Mouse (Mus musculus): Measurements from ENCODE around the gene Kcnh6. TPM values are rescaled to one million over a fixed set of nuclear protein-coding genes. Genes with fewer than 3 reads are reported as not detected.

Gene Kcnh6
- total and polyA plus RNA-seq, 2 experiments, result not detected

DNA sequence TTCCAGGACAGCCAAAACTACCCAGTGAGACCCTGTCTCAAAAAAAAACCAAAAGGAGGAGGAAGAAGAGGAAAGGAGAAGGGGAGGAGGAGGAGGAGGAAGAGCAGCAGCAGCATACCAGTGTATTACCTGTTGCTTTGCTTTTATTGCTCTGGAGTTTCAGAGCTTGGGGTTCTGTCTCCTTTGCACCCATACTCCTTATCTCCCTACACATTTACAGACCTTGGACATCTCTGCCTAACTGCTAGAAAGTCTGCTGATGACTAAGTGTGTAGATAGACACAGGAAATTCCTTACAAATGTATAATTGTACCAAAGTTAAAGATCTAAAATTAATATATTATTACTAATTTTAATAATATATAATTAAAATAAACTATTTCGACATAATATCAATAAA lies 37.3 kb downstream of the Kcnh6 start:
- Histone ChIP-seq H3K36me3 (ENCODE audit: control insufficient read depth, insufficient read depth, low read length) (0 out of 2 replicates have a peak, but pooled peaks cover 7% of the 10 kb centered on the region), H3K4me3 (ENCODE audit: insufficient read depth, low read depth, low read length) (no peak overlapping the region), H3K27me3 (ENCODE audit: control insufficient read depth, insufficient read depth, low read length) (no peaks in the 10 kb centered on the region), H3K9ac (ENCODE audit: low read depth, low read length) (no peak overlapping the region), H3K4me1 (ENCODE audit: control insufficient read depth, insufficient read depth, low read length) (peaks cover 13% of the 10 kb centered on the region), H3K79me2 (ENCODE audit: control insufficient read depth, insufficient read depth, low read length) (peaks cover 15% of the 10 kb centered on the region; the same call in 1 of the 2 replicates), H3K27ac (replicated peaks; ENCODE audit: insufficient read depth, low read depth, low read length) (no peak overlapping the region)
- TF ChIP-seq POLR2A (IDR thresholded peaks at IDR 0.05; ENCODE audit: extremely low read depth, insufficient read depth, low read length), result no peak
- TF ChIP-seq CTCF (IDR thresholded peaks at IDR 0.05; ENCODE audit: low read depth, low read length), result no peak
- no peak for DNase-seq (ENCODE audit: extremely low read depth, low read depth, low spot score)
- WGBS, result 93% methylated on average over 1 of the region's 1 CpGs

DNA sequence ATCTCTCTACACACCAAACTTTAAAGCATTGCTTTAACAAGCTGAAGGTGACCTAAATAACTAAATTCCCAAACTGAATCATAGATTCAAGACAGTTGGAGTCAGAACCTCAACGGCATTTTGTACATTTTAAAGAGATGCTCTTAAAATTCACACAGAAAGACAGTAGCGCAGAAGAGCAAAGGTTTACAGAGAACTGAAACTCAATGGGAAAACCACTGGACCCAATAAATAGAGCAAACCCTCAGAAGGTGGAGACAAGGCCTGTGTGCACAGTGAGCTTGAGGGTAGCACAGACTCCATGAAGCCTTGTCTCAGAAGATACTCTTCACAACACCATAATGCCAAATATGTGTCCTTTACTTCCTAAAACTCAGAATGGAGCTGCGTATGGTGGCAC lies 37.9 kb downstream of the Kcnh6 start:
- WGBS, result 88% methylated on average over 3 of the region's 3 CpGs
- TF ChIP-seq POLR2A (IDR thresholded peaks at IDR 0.05; ENCODE audit: extremely low read depth, insufficient read depth, low read length) (no peak), CTCF (IDR thresholded peaks at IDR 0.05; ENCODE audit: low read depth, low read length) (no peak)
- no peak overlapping the region for H3K9ac ChIP-seq (ENCODE audit: low read depth, low read length)
- DNase-seq (ENCODE audit: extremely low read depth, low read depth, low spot score), result no peak
- H3K27me3 ChIP-seq (ENCODE audit: control insufficient read depth, insufficient read depth, low read length), result no peaks in the 10 kb centered on the region
- H3K4me3 ChIP-seq (ENCODE audit: insufficient read depth, low read depth, low read length), result no peak overlapping the region
- H3K36me3 ChIP-seq (ENCODE audit: control insufficient read depth, insufficient read depth, low read length), result 0 out of 2 replicates have a peak, but pooled peaks cover 7% of the 10 kb centered on the region
- peaks cover 13% of the 10 kb centered on the region; the same call in 1 of the 2 replicates for H3K79me2 ChIP-seq (ENCODE audit: control insufficient read depth, insufficient read depth, low read length)
- peak overlapping the region; percentile 78 for H3K27ac ChIP-seq (replicated peaks; ENCODE audit: insufficient read depth, low read depth, low read length)
- peaks cover 13% of the 10 kb centered on the region for H3K4me1 ChIP-seq (ENCODE audit: control insufficient read depth, insufficient read depth, low read length)

DNA sequence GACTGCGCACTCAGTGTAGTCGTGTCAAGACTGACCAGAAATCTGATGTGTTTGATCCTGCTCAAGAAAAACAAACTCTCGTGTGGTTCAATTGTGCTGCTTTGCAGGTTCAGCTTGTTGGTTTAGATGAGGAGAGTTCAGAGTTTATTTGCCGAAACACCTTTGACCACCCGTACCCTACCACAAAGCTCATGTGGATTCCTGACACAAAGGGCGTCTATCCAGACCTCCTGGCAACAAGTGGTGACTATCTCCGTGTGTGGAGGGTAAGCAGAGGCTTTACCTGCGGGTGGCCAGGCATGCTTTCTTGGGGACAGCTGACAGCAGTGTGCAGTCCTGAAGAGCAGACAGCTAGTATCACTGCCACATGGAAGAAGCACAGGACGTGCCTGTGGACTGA lies 38.7 kb downstream of the Kcnh6 start:
- peak overlapping the region; percentile 10; the same call in 1 of the 2 replicates for H3K9ac ChIP-seq (ENCODE audit: low read depth, low read length)
- 30% methylated on average over 9 of the region's 9 CpGs for WGBS
- TF ChIP-seq POLR2A (IDR thresholded peaks at IDR 0.05; ENCODE audit: extremely low read depth, insufficient read depth, low read length), result no peak
- TF ChIP-seq CTCF (IDR thresholded peaks at IDR 0.05; ENCODE audit: low read depth, low read length), result no peak
- H3K4me1 ChIP-seq (ENCODE audit: control insufficient read depth, insufficient read depth, low read length), result peaks cover 13% of the 10 kb centered on the region
- DNase-seq (ENCODE audit: extremely low read depth, low read depth, low spot score), result peak; percentile 95
- H3K27me3 ChIP-seq (ENCODE audit: control insufficient read depth, insufficient read depth, low read length), result no peaks in the 10 kb centered on the region
- peaks cover 12% of the 10 kb centered on the region; the same call in 1 of the 2 replicates for H3K79me2 ChIP-seq (ENCODE audit: control insufficient read depth, insufficient read depth, low read length)
- no peak overlapping the region for H3K4me3 ChIP-seq (ENCODE audit: insufficient read depth, low read depth, low read length)
- H3K27ac ChIP-seq (replicated peaks; ENCODE audit: insufficient read depth, low read depth, low read length), result peak overlapping the region; percentile 78
- peaks cover 9% of the 10 kb centered on the region; the same call in 1 of the 2 replicates for H3K36me3 ChIP-seq (ENCODE audit: control insufficient read depth, insufficient read depth, low read length)

DNA sequence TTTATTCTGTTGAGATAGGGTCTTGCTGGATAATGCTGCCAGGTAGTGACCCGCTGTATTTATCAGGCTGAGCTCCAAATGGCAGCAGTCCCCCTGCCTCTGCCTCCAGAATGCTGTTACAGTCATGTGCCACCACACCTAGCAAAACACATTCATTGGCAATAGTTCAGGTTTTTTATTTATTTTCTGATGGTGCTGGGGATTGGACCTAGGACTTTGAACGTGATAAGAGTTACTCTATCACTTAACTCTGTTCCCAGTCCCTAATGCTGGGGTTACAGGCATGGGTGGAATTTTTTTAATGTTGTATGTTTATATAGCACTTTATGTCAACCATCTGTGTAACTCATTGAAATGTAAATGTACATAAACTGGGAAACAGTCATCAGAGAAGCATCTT lies 46.0 kb downstream of the Kcnh6 start:
- H3K27me3 ChIP-seq (ENCODE audit: control insufficient read depth, insufficient read depth, low read length), result no peaks in the 10 kb centered on the region
- peak overlapping the region; percentile 37 for H3K27ac ChIP-seq (replicated peaks; ENCODE audit: insufficient read depth, low read depth, low read length)
- H3K79me2 ChIP-seq (ENCODE audit: control insufficient read depth, insufficient read depth, low read length), result no peaks in the 10 kb centered on the region
- H3K36me3 ChIP-seq (ENCODE audit: control insufficient read depth, insufficient read depth, low read length), result peaks cover 12% of the 10 kb centered on the region
- WGBS, result 27% methylated on average over 2 of the region's 2 CpGs
- no peak overlapping the region for H3K9ac ChIP-seq (ENCODE audit: low read depth, low read length)
- no peak overlapping the region for H3K4me3 ChIP-seq (ENCODE audit: insufficient read depth, low read depth, low read length)
- peak; percentile 95 for DNase-seq (ENCODE audit: extremely low read depth, low read depth, low spot score)
- no peak for TF ChIP-seq CTCF (IDR thresholded peaks at IDR 0.05; ENCODE audit: low read depth, low read length)
- no peak for TF ChIP-seq POLR2A (IDR thresholded peaks at IDR 0.05; ENCODE audit: extremely low read depth, insufficient read depth, low read length)
- H3K4me1 ChIP-seq (ENCODE audit: control insufficient read depth, insufficient read depth, low read length), result peaks cover 9% of the 10 kb centered on the region; the same call in 1 of the 2 replicates

DNA sequence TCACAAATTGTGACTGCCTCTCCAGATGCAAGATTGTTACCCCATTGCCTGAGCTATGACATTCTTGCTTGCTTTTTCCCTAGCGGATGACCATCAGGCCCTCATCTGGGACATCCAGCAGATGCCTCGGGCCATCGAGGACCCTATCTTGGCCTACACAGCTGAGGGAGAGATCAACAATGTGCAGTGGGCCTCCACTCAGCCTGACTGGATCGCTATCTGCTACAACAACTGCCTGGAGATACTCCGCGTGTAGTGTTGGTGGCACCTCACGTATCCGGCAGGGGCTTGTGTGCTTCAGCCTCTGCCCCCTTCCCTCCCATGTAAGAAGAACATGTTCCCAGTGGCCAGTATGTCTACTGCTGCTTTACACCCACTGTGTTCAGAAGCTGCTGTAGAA lies 46.7 kb downstream of the Kcnh6 start:
- WGBS, result 96% methylated on average over 8 of the region's 8 CpGs
- TF ChIP-seq CTCF (IDR thresholded peaks at IDR 0.05; ENCODE audit: low read depth, low read length) (no peak), POLR2A (IDR thresholded peaks at IDR 0.05; ENCODE audit: extremely low read depth, insufficient read depth, low read length) (no peak)
- Histone ChIP-seq H3K4me1 (ENCODE audit: control insufficient read depth, insufficient read depth, low read length) (peaks cover 9% of the 10 kb centered on the region; the same call in 1 of the 2 replicates), H3K79me2 (ENCODE audit: control insufficient read depth, insufficient read depth, low read length) (no peaks in the 10 kb centered on the region), H3K27ac (replicated peaks; ENCODE audit: insufficient read depth, low read depth, low read length) (peak overlapping the region; percentile 37), H3K36me3 (ENCODE audit: control insufficient read depth, insufficient read depth, low read length) (peaks cover 12% of the 10 kb centered on the region), H3K4me3 (ENCODE audit: insufficient read depth, low read depth, low read length) (no peak overlapping the region), H3K27me3 (ENCODE audit: control insufficient read depth, insufficient read depth, low read length) (no peaks in the 10 kb centered on the region), H3K9ac (ENCODE audit: low read depth, low read length) (no peak overlapping the region)
- no peak for DNase-seq (ENCODE audit: extremely low read depth, low read depth, low spot score)

DNA sequence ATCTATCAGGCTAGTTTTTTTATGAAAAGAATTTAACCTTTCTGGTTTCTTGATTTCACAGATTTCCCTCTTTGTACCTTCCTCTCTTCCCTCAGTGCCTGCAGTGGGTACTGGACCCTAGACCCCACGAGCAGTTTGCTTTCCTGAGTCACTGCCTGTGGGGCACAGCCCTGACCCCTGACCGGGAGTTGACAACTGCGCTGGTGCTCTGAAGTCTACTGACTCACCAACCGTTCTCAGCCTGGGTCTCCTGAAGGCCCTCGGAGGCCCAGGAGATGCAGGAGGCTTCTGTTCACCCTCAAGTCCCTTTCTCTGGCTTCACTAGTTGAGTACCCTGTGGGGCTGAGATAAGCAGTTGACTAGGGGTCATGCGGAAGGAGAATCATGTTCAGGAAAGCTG lies 47.4 kb downstream of the Kcnh6 start:
- peaks cover 14% of the 10 kb centered on the region for H3K36me3 ChIP-seq (ENCODE audit: control insufficient read depth, insufficient read depth, low read length)
- peaks cover 9% of the 10 kb centered on the region; the same call in 1 of the 2 replicates for H3K4me1 ChIP-seq (ENCODE audit: control insufficient read depth, insufficient read depth, low read length)
- no peak overlapping the region for H3K27ac ChIP-seq (replicated peaks; ENCODE audit: insufficient read depth, low read depth, low read length)
- DNase-seq (ENCODE audit: extremely low read depth, low read depth, low spot score), result no peak
- no peaks in the 10 kb centered on the region for H3K79me2 ChIP-seq (ENCODE audit: control insufficient read depth, insufficient read depth, low read length)
- TF ChIP-seq POLR2A (IDR thresholded peaks at IDR 0.05; ENCODE audit: extremely low read depth, insufficient read depth, low read length) (no peak), CTCF (IDR thresholded peaks at IDR 0.05; ENCODE audit: low read depth, low read length) (no peak)
- H3K4me3 ChIP-seq (ENCODE audit: insufficient read depth, low read depth, low read length), result no peak overlapping the region
- no peaks in the 10 kb centered on the region for H3K27me3 ChIP-seq (ENCODE audit: control insufficient read depth, insufficient read depth, low read length)
- no peak overlapping the region for H3K9ac ChIP-seq (ENCODE audit: low read depth, low read length)
- WGBS, result 80% methylated on average over 6 of the region's 6 CpGs

Data from liver, adult 2 months (tissue).